Mouse (Mus musculus): ENCODE data around the gene Gucd1.
"Not testable (repeated sequence)": the region's sequence is repeated elsewhere in the genome, so short reads cannot be mapped to it uniquely, and the experiment has no call there.

Gene Gucd1

DNA sequence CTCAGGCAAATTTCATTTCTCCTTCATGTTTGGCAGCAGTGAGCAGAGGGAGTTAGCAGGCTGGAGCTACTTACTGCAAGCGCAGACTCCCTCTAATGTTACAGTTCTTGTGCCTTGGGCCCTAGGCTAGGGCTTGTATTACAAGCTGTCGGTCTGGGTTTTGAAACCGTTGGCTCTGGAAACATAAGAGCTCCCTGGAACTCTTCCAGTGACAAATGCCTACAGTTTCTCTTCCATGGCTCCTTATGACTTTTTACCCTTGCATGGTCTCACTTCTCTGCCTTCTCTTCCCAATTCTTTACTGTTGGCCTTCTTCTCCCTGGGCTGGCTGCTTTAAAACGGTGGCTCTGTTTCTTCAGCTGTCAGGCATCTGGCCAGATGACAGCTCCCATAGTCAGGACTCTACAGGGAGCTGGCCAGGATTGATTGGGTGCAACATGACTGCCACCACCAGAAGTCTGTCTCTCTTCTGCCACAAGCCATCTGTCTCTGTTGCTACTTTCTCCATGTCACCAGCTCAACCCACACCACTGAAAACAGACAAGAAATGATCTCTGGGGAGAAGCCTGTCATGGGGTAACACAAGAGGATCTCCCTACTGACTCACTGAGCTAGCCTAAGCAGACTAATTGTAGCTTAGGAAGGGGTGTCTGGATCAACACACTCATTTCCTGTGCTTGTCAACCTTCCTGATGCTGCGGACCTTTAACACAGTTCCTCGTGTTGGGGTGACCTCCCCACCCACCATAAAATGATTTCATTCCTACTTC is 51.8 kb downstream of the Gucd1 start:
- no peak for DNase-seq (ENCODE audit: low spot score)

DNA sequence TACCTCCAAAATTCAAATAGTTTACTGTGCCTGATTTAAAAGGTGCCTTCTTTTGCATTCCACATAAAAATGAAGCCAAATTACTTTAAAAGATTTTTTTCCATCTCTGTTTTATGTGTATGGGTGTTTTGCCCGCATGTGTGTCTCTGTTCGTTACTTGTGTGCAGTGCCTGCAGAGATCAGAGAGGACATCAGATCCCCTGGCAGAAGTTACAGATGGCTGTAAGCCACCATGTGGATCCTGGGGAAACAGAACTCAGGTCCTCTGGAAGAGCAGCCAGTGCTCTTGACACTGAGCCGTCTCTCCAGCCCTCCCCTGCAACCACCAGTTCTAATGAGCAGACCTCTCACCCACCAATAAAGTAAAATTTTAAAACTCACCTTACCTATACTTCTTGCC is 55.0 kb downstream of the Gucd1 start:
- DNase-seq (ENCODE audit: low spot score) = no peak

DNA sequence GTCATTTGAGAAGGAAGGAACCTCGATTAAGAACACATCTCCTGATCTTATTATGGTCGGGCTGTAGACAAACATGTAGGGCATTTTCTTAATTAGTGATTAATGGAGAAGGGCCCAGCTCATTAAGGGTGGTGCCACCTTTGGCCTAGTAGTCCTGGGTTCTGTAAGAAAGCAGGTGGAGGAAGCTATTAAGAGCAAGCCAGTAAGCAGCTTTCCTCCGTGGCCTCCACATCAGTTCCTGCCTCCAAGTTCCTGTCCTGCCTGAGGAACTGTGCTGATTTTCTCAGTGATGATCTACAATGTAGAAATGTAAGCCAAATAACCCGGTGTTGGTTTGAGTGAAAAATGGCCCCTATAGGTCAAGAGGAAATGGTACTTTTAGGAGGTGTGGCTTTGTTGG is 59.4 kb downstream of the Gucd1 start:
- no peak for DNase-seq (ENCODE audit: low spot score)

DNA sequence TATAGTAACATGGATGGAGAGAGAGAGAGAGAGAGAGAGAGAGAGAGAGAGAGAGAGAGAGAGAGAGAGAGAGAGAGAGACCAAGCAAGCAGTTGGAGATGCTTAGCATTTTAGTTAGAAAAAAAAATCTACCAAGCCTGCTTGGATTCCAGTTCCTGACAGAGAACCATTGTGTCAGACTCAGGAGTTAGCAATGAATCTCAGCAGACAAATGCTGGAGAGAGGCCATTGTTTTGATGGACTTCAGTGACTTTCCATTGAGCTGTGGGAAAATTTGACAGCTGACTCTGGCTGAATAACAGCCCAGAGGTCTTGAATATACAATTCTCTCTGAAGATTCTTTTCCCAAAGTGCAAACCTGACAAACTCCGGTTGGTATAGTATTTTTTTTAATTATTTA is 59.9 kb downstream of the Gucd1 start:
- DNase-seq (ENCODE audit: low spot score) = no peak

DNA sequence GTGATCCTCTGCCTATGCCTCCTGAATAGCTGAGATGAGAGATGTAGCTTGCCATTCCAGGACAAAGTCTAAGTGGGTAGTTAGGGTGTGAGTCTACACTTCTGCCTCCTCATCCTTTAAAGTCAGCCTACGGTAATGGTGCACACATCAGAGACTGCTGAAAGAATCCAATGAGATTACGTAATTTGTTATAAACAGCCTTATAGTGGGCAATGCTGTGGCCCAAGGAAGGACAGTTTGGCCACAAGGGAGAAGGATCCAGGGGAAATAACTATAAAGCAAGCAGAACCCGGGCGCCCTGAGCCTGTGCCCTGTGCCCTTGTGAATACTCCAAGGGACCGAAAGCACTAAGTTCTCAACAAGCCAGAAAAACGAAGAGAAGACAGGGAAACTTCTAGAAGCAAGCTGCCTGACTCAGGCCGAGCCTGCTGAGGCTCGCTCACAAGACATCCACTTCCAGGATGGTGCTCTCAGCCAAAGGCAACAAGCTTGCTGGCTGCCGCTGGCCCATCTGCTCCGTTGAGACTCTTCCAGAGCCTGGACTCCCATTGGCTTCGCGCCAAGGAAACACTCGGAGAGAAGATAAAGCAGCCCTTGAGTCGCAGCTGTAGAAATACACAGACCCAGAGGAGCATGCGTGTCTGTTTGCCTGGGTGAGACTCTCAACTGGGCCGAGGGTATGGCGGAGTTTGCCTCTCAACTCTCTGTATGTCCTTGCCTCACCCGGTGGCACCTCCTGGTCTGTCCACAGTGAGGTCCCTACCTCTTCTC is 61.5 kb downstream of the Gucd1 start:
- DNase-seq (ENCODE audit: low spot score) = not testable (repeated sequence)

DNA sequence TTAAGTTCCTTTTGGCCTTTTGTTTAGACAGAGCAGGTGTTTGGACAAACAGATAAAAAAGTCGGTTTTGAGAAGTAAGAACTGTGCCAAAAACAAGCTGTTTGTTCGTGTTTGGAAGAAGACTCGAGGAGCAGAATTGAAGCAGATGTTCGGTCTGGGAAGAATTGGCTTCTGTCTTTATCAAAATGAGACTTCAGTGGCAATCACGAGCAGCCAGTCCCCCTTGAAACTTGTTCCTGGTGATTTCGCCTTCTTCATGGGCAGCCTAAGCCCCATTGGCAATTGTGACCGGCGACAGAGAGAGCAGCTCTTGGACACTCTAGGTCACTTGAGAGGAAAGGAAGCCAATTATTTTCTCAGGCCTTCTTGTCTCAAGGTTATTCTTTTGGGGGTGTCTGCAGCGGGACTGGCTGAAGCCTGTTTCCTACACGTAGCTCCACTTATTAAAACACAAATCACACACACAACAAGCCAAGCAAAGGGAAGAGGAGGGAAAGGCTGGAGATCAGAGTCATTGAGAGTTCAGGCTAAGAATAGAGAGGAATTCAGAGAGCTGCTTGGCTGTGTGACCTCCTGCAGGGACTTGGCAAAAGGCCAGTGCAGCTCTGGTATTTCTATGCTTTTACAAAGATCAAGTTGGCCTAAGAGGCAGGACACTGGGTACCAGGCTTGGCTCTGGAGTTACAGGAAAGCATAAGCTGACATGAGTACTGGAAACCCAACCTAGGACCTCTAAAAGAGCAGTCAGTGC is 66.6 kb downstream of the Gucd1 start:
- DNase-seq (ENCODE audit: low spot score) = no peak

DNA sequence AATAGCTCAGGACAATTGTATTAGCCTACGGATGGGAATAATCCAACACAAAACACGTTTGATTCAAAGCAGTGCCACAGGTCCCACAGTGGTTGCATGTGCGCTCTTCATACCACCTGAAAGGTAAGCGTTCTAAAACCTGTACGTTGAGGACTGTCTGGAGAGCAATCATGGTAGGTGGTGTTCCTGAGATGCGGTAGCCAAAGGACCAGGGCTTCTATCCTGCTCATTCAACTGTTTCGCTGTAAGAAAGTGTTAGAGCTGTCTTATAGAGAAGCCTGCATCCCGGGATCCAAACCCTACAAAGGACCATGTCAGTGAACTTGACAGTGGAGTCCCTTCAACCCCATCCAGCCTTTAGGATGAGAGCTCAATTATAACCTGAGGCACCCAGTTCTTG is 67.4 kb downstream of the Gucd1 start:
- DNase-seq (ENCODE audit: low spot score) = no peak

DNA sequence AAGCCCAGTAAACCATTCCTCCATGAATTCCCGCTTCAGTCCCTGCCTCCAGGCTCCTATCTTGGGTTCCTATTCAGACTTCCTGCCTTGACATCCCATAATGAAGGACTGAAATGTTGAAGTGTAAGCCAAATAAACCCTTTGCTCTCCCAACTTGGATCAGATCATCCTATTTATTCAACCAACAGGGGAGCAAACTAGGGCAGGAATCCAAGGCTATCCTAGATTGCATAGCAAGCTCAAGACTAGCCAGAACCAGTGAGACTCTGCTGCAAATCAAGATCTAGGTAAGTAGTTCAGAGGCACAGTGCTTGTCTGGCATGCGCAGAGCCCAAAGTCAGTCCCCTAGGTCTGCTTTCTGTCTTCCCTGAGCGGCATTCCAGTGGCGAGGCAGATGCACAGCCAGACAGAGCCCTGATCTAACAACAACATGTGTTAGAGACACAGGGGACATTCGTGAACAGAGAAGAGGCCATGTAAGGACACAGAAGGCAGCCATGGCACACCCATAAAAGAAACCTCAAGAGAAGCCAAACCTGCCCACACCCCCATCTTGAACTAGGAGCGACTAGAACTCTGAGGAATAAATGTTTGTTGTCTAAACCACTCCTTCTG is 68.9 kb downstream of the Gucd1 start:
- DNase-seq (ENCODE audit: low spot score) = no peak

DNA sequence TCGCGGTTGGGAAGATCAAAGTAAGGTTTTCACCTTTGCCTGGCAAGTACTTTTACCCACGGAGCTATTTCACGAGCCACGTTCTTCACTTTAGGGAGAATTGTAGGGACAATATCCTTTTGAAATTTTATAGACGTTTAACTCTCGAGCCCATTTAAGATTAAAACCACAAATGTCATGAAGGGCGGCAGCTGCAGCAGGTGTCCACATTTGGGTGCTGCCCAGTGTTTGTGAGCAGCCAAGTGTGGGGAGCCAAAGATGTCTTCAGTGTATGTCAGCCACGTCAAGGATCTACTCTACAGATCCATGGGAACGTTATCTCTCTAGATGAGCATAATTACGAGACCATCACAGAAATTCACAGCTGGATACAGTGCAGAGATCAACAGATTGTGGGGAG is 70.3 kb downstream of the Gucd1 start:
- DNase-seq (ENCODE audit: low spot score) = no peak

DNA sequence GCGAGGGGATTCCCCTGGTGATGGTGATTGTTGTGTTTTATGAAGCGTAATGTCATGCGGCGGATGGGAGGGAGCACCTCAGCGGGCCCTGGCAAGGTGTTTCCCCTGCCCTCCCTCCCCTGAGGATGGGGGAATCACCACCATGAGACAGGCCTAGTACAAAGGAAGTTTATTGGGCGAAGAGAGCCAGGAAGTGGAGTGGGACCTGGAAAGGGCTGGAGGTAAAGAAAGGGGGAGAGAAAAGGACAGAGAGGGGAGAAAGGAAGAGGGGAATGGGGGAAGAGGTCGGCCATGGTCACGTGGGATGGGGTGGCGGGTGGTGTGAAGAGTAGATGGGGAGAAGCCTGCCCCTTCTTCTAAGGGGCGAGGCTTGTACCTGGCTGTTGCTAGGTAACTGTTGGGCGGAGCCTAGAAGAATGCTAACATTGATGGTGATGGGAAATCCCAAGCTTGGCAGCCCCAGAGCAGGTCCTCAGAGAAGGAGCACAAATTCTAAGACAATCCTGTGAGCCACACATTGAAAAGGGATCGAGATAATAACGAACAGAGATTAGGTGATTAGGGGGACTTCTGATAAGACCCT is 71.2 kb downstream of the Gucd1 start:
- no peak for DNase-seq (ENCODE audit: low spot score)

DNA sequence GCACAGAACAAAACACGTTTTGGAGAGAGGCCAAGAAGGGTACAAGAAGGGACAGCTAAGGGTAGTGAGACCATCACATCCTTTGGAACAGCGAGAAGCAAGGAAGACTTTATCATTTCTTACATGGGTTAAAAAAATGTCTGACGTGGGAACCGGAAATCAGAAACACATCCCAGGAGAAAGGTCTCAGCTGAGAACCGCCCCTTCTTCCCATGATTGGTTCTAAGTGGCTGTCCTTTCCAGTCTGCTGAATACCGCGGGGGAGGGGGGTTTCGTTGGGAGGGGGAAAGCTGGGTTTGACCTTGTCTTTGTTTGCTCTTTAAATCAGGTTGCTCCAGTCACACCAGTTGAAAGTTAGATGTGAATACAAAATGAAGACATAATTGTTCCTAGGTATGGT is 72.7 kb downstream of the Gucd1 start:
- DNase-seq (ENCODE audit: low spot score) = no peak

DNA sequence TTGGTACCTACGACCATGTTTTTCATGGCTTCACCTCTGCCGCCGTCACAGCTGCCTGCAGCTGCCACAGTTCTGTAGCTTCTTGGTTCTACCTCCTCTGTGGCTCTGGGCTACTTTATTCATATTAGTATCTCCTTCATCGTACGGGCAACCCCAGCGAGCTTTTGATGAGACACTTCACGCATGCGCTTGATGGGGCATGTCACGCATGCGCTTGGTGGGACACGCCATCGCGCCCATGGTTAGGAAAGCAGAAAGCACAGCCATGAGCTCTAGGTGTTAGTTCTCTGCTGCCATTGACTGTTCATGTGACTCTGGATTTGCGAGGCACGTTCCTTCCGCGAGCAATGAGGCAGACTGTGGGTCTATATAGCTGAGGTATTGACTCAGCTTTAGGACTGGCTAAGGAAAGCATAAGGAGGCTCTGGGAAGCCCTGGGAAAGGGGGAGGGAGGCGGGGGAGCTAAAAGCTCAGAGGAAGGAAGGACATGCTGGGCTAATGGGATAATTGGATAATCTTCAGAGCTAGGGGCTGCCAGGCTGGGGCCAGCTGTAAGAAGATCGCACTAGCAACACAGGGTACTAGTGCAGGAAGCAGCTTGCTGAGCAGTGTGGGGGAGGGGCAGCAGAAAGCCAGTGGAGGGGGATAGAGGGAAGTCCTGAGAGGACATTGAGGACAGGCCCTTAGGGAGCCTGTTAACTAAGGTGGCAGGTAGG is 73.5 kb downstream of the Gucd1 start:
- no peak for DNase-seq (ENCODE audit: low spot score)

DNA sequence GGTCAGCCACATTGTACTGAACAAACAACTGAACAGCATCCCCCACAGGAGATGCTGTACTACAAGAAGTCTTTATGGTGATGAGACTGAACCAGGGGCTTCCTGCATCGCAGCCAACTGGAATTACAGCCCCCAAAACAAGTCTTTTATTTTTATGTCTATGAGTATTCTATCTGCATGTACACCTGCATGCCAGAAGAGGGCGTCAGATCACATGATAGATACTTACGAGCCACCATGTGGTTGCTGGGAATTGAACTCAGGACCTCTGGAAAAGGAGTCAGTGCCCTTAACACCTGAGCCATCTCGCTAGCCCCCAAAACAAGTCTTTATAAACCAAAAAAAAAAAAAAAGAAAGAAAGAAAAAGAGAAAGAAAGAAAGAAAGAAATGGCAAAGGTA is 74.8 kb downstream of the Gucd1 start:
- DNase-seq (ENCODE audit: low spot score) = no peak

DNA sequence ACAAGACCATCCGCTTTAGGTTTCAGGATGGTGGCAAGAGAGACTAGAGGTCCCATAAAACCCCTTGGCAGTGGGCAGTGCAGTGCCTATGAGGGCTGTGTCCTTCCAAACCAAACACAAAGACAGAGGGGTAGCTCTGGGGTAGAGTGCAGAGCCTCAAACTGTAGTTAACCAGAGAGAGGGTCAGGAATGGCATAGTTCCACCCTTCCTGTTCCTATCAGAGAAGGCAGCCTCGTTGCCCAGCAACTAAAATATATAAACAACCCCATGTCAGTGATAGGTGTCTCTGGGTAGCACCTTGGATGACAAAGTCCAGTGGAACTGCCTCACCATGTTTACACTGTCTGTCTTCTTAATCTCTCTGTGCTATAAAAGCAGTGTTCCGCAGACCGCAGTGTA is 76.0 kb downstream of the Gucd1 start:
- DNase-seq (ENCODE audit: low spot score) = no peak

DNA sequence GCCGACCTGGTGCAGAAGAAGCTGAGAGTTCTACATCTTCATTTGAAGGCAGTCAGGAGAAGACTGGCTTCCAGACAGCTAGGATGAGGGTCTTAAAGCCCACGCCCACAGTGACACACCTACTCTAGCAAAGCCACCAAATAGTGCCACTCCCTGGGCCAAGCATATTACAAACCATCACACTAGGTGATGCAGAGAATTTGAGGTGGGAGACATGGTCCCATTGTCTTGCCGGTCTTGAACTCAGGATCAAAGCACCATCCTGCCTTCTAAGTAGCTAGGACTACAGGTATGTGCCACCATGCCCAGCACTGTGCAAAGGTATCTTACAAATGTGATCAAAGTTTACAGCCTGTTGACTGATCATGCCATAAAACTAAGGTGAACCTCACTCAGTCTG is 77.0 kb downstream of the Gucd1 start:
- DNase-seq (ENCODE audit: low spot score) = no peak

DNA sequence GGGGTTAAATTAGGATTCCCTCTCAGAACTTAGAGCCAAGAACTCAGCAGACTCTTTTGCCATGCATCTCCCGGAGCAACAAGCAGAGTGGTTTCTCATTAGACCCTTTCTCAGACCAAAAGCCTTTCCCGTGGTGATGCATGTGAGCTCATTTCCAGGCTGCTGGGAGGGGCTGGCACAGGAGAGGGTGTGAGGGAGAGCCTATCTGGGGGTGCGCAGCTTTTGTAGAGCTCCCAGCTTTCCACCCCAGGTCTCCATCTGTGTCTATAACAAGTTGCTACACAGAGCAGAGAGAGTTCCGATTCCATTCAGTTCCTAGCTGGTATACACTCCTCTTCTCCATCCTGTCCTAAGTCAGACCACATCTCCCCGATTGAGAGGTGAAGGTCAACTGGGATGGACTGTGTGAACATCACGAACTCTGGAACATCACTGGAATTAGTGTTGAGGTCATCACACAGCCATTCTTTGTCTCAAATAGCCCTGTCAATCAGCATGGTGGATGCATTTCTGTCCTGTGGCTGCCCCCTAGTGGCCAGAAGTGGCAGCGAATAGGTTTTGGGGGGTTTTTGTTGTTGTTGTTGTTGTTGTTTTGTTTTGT is 78.5 kb downstream of the Gucd1 start:
- DNase-seq (ENCODE audit: low spot score) = peak; percentile 28

DNA sequence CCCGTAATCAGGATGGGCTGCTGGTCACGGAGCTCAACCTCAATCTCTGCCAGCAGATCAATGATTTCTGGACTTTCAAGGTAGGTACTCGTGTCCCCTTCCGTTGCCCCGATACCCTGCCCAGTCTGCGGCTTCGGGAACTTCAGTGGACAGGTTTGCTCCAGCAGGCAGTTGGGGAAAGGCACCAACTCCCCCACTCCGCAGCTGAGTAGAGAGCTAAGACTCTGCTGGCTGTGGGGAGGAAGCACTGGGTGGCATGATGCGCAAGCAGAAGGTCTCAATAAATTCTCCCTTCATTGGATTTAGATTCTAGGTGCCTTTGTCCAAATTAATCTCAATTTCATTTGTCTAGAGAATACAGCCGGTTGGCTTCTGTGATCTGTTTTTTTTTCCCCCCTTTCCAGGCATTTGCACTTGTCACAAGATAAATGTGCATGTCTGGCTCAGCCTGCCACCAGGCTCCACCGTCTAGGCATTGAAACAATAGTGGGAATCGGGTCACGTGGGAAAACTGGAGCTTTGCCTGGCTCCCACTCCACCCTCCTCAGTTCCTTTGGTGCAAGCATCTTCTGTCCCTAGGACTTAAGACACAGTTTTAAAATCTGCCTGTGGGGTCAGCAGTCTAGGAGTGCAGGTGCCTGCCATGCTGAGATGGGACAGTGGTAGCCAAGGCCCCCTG is 79.5 kb downstream of the Gucd1 start:
- no peak for DNase-seq (ENCODE audit: low spot score)

DNA sequence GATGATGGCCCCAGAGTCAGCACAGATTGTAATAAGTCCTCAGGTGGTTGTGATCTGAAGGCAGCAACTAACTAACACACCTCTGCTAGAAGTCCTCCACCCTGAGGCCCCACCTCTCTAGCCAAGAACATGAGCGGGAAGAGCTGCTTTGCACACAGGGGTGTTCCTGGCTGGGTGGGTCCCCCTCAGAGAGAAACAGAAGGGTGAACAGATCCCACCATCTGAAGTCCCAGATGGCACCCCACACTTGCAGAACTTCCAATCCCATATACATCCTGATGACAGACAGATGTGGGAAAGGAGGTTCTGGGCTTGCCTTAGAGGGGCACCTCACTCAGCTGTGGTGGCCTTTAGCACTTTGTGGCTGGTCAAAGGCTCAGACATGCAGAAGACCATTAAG is 80.5 kb downstream of the Gucd1 start:
- DNase-seq (ENCODE audit: low spot score) = no peak

DNA sequence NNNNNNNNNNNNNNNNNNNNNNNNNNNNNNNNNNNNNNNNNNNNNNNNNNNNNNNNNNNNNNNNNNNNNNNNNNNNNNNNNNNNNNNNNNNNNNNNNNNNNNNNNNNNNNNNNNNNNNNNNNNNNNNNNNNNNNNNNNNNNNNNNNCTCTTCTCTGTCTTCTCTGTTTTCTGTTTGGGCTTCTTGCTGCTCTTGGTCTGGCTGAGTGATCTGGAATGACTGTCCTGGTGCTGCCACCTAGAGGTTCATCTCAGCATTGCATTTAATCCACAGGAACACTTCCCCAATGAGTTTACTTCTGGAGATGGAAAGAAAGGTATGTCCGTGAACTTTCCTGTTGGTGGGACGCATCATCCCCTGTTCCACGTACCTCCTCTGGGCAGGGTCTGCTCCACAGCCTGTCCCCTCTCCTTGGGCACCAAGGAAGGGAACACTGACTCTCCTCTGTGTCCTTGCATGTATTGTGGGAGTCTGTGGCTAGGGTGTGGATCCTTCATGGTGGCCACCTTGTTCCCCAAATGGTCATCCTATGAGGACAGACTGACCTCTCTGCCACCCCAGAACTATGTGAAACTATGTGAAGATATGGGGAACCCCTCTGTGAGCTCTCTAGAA is 81.1 kb downstream of the Gucd1 start:
- DNase-seq (ENCODE audit: low spot score) = peak; percentile 68

DNA sequence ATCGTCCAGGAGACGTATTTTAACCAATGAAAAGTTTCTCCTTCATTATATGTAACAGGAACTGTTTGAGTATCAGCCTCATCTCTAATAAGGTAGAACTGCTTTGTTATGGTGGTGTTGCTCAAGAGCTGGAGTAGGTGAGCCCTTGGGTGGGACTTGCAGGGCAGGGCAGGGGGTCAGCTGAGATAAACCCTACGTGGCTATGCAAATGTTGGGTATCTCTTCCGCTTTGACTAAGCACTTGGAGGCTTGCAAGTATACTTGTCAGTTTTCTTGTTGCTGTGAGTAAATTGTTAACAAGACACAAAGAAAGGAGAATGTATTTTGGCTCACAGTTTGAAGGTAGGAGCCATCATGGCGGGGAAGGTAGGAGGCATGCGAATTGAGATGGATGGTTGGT is 87.1 kb downstream of the Gucd1 start:
- DNase-seq (ENCODE audit: low spot score) = no peak

Data from c-Kit-positive CD71-positive TER-119-positive erythroid progenitor cells, embryonic 14.5 days (primary cell).